Mouse (Mus musculus) hindbrain, postnatal 0 days (tissue): ENCODE data around the gene Pcna. TPM values are rescaled to one million over a fixed set of nuclear protein-coding genes. Genes with fewer than 3 reads are reported as not detected.
A peak's percentile ranks its signal among the peaks of the same experiment; 100 is the strongest.

Experiments used
- ATAC-seq: fragments of 200-750 bp; cut with Nextera tagmentation; 2 replicates; pipeline ENCODE4 v1.8.0; 2017; ENCODE audit warnings: mild to moderate bottlenecking, moderate TSS enrichment, moderate library complexity
- DNase-seq: peaks from one replicate; pipeline ENCODE4 v3.0.0-alpha.2; 2015; ENCODE audit warnings: low spot score
- H3K27ac ChIP-seq: fragments of 300-500 bp; sonication (generic); 2 replicates; pipeline ENCODE4 v1.5.1; 2014; ENCODE audit warnings: mild to moderate bottlenecking
- H3K27me3 ChIP-seq: fragments of 300-500 bp; sonication (generic); 2 replicates; pipeline ENCODE4 v1.6.1; 2014; ENCODE audit warnings: low read length, mixed read lengths; ENCODE audit not compliant: insufficient read depth
- H3K36me3 ChIP-seq: fragments of 300-500 bp; sonication (generic); 2 replicates; pipeline ENCODE4 v1.6.1; 2014; ENCODE audit warnings: low read length, mixed read lengths; ENCODE audit not compliant: insufficient read depth
- H3K4me1 ChIP-seq: fragments of 300-500 bp; sonication (generic); 2 replicates; pipeline ENCODE4 v1.6.1; 2014; ENCODE audit warnings: antibody characterized with exemption, low read length, mixed read lengths; ENCODE audit not compliant: insufficient read depth
- H3K4me2 ChIP-seq: fragments of 300-500 bp; sonication (generic); 2 replicates; pipeline ENCODE4 v1.6.1; 2014; ENCODE audit warnings: low read depth, mild to moderate bottlenecking, low read length, moderate library complexity, mixed read lengths
- H3K4me3 ChIP-seq: fragments of 300-500 bp; sonication (generic); 2 replicates; pipeline ENCODE4 v1.5.1; 2014; ENCODE audit warnings: low read length
- H3K9ac ChIP-seq: fragments of 300-500 bp; sonication (generic); replicated peaks from 2 replicates; pipeline ENCODE4 v1.6.1; 2014; ENCODE audit warnings: mild to moderate bottlenecking, low read length, moderate library complexity, mixed read lengths
- H3K9me3 ChIP-seq: fragments of 300-500 bp; sonication (generic); 2 replicates; pipeline ENCODE4 v1.6.1; 2016; ENCODE audit warnings: low read length, mixed read lengths
- CTCF ChIP-seq: IDR thresholded peaks from 2 replicates; pipeline ENCODE4 v1.5.1; 2016; ENCODE audit warnings: antibody characterized with exemption, control low read depth, low read depth
- WGBS: fragments of 180-500 bp; shearing (Covaris S2); extraction: QIAGEN DNeasy Blood & Tissue Kit; methylation state at CpG from one replicate; pipeline ENCODE4 v1.1.7; 2014; 5-methylcytosine and 5-hydroxymethylcytosine counted together
- polyA plus RNA-seq: library from polyadenylated mRNA; unstranded; fragments of >200 nt; fragmentation: Nextera tagmentation; extraction: Ambion mirVana; gene quantifications from 2 replicates; pipeline ENCODE4 v1.2.1, GENCODE M21; 2015
- total RNA-seq: library from RNA; depleted of rRNA; stranded (reverse); fragments of >200 nt; gene quantifications from 2 replicates; pipeline ENCODE4 v1.2.3, GENCODE M21; 2014

The Pcna gene
- total and polyA plus RNA-seq, 2 experiments from 2014 or later: 131 to 174 TPM

GRCm38 (mm10) chr2:132235291-132235690 lies 17.8 kb downstream of the Pcna start:
- H3K4me3 ChIP-seq: no peak overlapping the region
- no peaks in the 10 kb centered on the region for H3K4me1 ChIP-seq
- H3K9me3 ChIP-seq: no peaks in the 10 kb centered on the region
- H3K9ac ChIP-seq: no peak overlapping the region
- no peaks in the 10 kb centered on the region for H3K36me3 ChIP-seq
- H3K27me3 ChIP-seq: no peaks in the 10 kb centered on the region
- no peak for ATAC-seq
- TF ChIP-seq CTCF: no peak
- no peak overlapping the region for H3K27ac ChIP-seq
- no peak for DNase-seq
- no peak overlapping the region for H3K4me2 ChIP-seq
- 60% methylated on average over 2 of the region's 2 CpGs for WGBS

GRCm38 (mm10) chr2:132233985-132234765 lies 18.9 kb downstream of the Pcna start:
- WGBS: 71% methylated on average over 16 of the region's 16 CpGs
- Histone ChIP-seq H3K9ac (no peak overlapping the region), H3K27ac (no peak overlapping the region), H3K4me1 (no peaks in the 10 kb centered on the region), H3K27me3 (no peaks in the 10 kb centered on the region), H3K36me3 (no peaks in the 10 kb centered on the region), H3K4me2 (no peak overlapping the region), H3K4me3 (no peak overlapping the region), H3K9me3 (no peaks in the 10 kb centered on the region)
- ATAC-seq: no peak
- no peak for DNase-seq
- no peak for TF ChIP-seq CTCF

- Histone ChIP-seq H3K36me3 (no peaks in the 10 kb centered on the region), H3K4me1 (no peaks in the 10 kb centered on the region), H3K27me3 (no peaks in the 10 kb centered on the region), H3K4me3 (no peak overlapping the region), H3K9ac (no peak overlapping the region), H3K9me3 (no peaks in the 10 kb centered on the region), H3K27ac (no peak overlapping the region), H3K4me2 (no peak overlapping the region)
- 59% methylated on average over 3 of the region's 3 CpGs for WGBS
- no peak for DNase-seq
- no peak for TF ChIP-seq CTCF
- ATAC-seq: no peak
These were observed 20.6 kb downstream of the Pcna start for GRCm38 (mm10) chr2:132232413-132232945.

GRCm38 (mm10) chr2:132224359-132224758 lies 28.8 kb downstream of the Pcna start:
- Histone ChIP-seq H3K27me3 (no peaks in the 10 kb centered on the region), H3K27ac (no peak overlapping the region), H3K9me3 (no peaks in the 10 kb centered on the region), H3K4me3 (no peak overlapping the region), H3K36me3 (no peaks in the 10 kb centered on the region), H3K4me2 (no peak overlapping the region), H3K9ac (no peak overlapping the region), H3K4me1 (no peaks in the 10 kb centered on the region)
- WGBS: 83% methylated on average over 4 of the region's 4 CpGs
- DNase-seq (no peak), ATAC-seq (no peak)
- no peak for TF ChIP-seq CTCF

- no peak overlapping the region for H3K9ac ChIP-seq
- no peak overlapping the region for H3K4me3 ChIP-seq
- no peaks in the 10 kb centered on the region for H3K36me3 ChIP-seq
- no peaks in the 10 kb centered on the region for H3K4me1 ChIP-seq
- 71% methylated on average over 11 of the region's 11 CpGs for WGBS
- no peak for ATAC-seq
- no peak for DNase-seq
- TF ChIP-seq CTCF: no peak
- no peaks in the 10 kb centered on the region for H3K27me3 ChIP-seq
- H3K9me3 ChIP-seq: no peaks in the 10 kb centered on the region
- H3K4me2 ChIP-seq: no peak overlapping the region
- no peak overlapping the region for H3K27ac ChIP-seq
These were observed 31.5 kb downstream of the Pcna start for GRCm38 (mm10) chr2:132221611-132222073.

- Histone ChIP-seq H3K4me3 (no peak overlapping the region), H3K36me3 (no peaks in the 10 kb centered on the region), H3K27me3 (no peaks in the 10 kb centered on the region), H3K9ac (no peak overlapping the region), H3K9me3 (no peaks in the 10 kb centered on the region), H3K27ac (no peak overlapping the region), H3K4me2 (no peak overlapping the region), H3K4me1 (no peaks in the 10 kb centered on the region)
- DNase-seq (no peak), ATAC-seq (0 out of 2 replicates have a peak, but pooled peaks have one; percentile 51)
- whole genome bisulfite sequencing: 78% methylated on average over 5 of the region's 5 CpGs
- TF ChIP-seq CTCF: no peak
These were observed 41.0 kb downstream of the Pcna start for GRCm38 (mm10) chr2:132211995-132212656.
